Mouse (Mus musculus): ENCODE data around the gene Srarp.

DNA sequence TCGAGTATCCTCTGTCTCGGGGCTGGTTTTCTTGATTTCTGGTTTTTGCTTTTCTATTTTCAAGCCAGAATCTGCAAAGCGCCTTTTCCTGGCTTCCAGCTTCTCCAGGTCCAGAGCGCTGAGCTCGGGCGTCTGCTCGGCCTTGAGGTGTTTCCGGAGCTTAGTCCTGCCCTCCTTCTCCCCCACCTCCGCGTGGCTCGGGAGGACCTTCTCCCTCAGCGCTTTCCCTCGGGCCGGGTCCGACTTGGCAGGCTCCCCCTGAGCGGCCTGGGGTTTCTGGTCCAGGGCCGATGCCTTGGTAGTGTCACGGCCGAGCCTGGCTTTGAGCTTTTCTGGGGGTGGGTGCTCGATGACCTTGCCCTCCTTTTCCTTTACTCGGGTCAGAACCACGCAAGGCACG lies 42.3 kb upstream of the Srarp start:
- TF ChIP-seq GATA1 (IDR thresholded peaks at IDR 0.05; ENCODE audit: borderline replicate concordance, low read length), result no peak
- TF ChIP-seq FLI1 (IDR thresholded peaks at IDR 0.05; ENCODE audit: low read length), result no peak
